Mouse (Mus musculus) forebrain, embryonic 11.5 days (tissue): ENCODE measurements around the gene Gm20388. TPM values are rescaled to one million over a fixed set of nuclear protein-coding genes. Genes with fewer than 3 reads are reported as not detected.

ENCODE experiments used
- ATAC-seq: fragments of 200-750 bp; cut with Nextera tagmentation; replicated peaks from 2 replicates; pipeline ENCODE4 v1.8.0; 2017; ENCODE audit warnings: moderate TSS enrichment; ENCODE audit not compliant: low FRiP score
- DNase-seq: peaks from one replicate; pipeline ENCODE4 v3.0.0-alpha.2; 2017; ENCODE audit warnings: low spot score
- H3K27ac ChIP-seq: fragments of 300-500 bp; sonication (generic); 2 replicates; pipeline ENCODE4 v1.5.1; 2014; ENCODE audit warnings: low read depth, low read length
- H3K27me3 ChIP-seq: fragments of 300-500 bp; sonication (generic); 2 replicates; pipeline ENCODE4 v1.6.1; 2014; ENCODE audit warnings: mild to moderate bottlenecking, low read length, mixed read lengths; ENCODE audit not compliant: control insufficient read depth, insufficient read depth
- H3K36me3 ChIP-seq: fragments of 300-500 bp; sonication (generic); 2 replicates; pipeline ENCODE4 v1.6.1; 2014; ENCODE audit warnings: mild to moderate bottlenecking, low read length, moderate library complexity, mixed read lengths; ENCODE audit not compliant: control insufficient read depth, insufficient read depth
- H3K4me1 ChIP-seq: fragments of 300-500 bp; sonication (generic); replicated peaks from 2 replicates; pipeline ENCODE4 v1.6.1; 2014; ENCODE audit warnings: low read length, mixed read lengths; ENCODE audit not compliant: control insufficient read depth, insufficient read depth
- H3K4me2 ChIP-seq: fragments of 300-500 bp; sonication (generic); 2 replicates; pipeline ENCODE4 v1.6.1; 2014; ENCODE audit warnings: low read depth, mild to moderate bottlenecking, low read length, moderate library complexity, mixed read lengths; ENCODE audit not compliant: severe bottlenecking
- H3K4me3 ChIP-seq: fragments of 300-500 bp; sonication (generic); 2 replicates; pipeline ENCODE4 v1.5.1; 2014; ENCODE audit warnings: low read depth, low read length
- H3K9ac ChIP-seq: fragments of 300-500 bp; sonication (generic); 2 replicates; pipeline ENCODE4 v1.6.1; 2014; ENCODE audit warnings: low read length
- H3K9me3 ChIP-seq: fragments of 300-500 bp; sonication (generic); 2 replicates; pipeline ENCODE4 v1.6.1; 2016; ENCODE audit warnings: low read length, mixed read lengths; ENCODE audit not compliant: control insufficient read depth
- WGBS: fragments of 180-500 bp; shearing (Covaris S2); extraction: QIAGEN DNeasy Blood & Tissue Kit; methylation state at CpG from one replicate; pipeline ENCODE4 v1.1.7; 2014; 5-methylcytosine and 5-hydroxymethylcytosine counted together
- polyA plus RNA-seq: library from polyadenylated mRNA; unstranded; fragments of >200 nt; fragmentation: Nextera tagmentation; extraction: Ambion mirVana; gene quantifications from 2 replicates; pipeline ENCODE4 v1.2.1, GENCODE M21; 2014

Gene Gm20388
- polyA plus RNA-seq, 1 experiment from 2014 or later, result not detected

DNA sequence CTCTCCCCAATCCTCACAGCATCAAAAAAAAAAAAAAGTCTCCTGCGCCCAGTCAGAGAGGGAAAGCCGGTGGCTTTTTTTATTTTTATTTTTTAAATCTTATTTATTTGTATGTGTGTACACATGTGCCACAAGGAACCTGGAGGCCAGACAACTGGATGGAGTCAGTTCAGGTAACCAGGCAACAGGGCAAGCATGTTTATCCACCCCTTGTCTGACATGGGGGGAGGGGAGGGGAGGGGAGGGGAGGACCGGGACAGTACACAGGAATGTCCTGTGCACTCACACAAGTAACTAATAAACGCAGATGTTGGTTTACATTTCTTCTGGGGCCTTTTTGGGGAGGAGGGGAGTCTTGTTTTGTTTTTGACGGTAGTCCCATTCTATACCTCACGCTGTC lies 1653.1 kb downstream of the Gm20388 start:
- H3K4me3 ChIP-seq, result no peak overlapping the region
- no peak overlapping the region for H3K27ac ChIP-seq
- no peaks in the 10 kb centered on the region for H3K4me1 ChIP-seq
- no peak overlapping the region for H3K4me2 ChIP-seq
- H3K27me3 ChIP-seq, result no peaks in the 10 kb centered on the region
- WGBS, result 82% methylated on average over 6 of the region's 6 CpGs
- ATAC-seq, result no peak
- H3K36me3 ChIP-seq, result no peaks in the 10 kb centered on the region; the same call in 1 of the 2 replicates
- no peak for DNase-seq
- H3K9me3 ChIP-seq, result no peaks in the 10 kb centered on the region
- H3K9ac ChIP-seq, result no peak overlapping the region

DNA sequence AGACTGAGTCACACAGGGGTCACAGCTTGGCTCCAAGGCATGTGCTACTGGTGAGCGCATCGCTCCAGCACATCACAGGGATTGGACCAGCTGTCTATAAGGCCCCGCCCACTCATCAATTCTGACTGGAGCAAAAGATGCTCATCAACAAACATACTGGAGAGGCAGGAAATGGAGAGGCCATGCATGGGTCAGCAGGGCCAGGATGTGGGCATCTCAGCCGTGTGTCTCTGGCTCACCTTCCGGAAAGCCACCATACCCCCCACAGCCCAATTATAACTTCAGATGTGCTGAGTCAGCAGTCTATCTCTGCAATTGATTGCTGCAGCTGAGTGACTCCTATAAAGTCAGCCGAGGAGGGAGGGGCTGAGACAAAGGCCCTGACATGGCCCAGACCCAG lies 1657.7 kb downstream of the Gm20388 start:
- no peak for ATAC-seq
- H3K9me3 ChIP-seq, result no peaks in the 10 kb centered on the region
- no peak overlapping the region for H3K27ac ChIP-seq
- WGBS, result 91% methylated on average over 6 of the region's 6 CpGs
- H3K9ac ChIP-seq, result no peak overlapping the region
- H3K4me3 ChIP-seq, result no peak overlapping the region
- no peaks in the 10 kb centered on the region for H3K27me3 ChIP-seq
- no peak for DNase-seq
- no peaks in the 10 kb centered on the region for H3K4me1 ChIP-seq
- H3K36me3 ChIP-seq, result no peaks in the 10 kb centered on the region
- no peak overlapping the region for H3K4me2 ChIP-seq

DNA sequence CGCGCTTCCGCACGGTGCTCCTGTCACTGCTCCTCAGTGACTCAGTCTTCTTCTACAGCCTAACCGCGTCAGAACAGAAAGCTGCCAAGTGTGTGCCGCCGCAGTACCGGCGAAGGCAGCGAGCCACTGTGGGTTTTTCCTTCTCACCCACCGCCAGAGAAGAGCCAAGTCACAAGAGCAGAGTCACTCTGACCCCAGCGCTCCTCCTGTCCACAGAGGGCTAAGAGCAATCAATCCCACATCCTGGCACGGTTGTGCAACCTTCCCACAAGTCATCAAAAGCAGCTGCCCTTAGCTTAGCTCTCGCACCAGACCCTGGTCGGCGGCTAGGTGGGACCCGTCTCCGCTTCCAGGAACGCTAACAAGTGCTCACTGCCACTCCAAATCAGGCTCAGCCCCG lies 1659.7 kb downstream of the Gm20388 start:
- ATAC-seq (no peak), DNase-seq (no peak)
- H3K36me3 ChIP-seq, result no peaks in the 10 kb centered on the region

GRCm38 (mm10) chr8:121570801-121571200 lies 1660.2 kb downstream of the Gm20388 start:
- H3K4me1 ChIP-seq, result no peaks in the 10 kb centered on the region
- H3K4me3 ChIP-seq, result no peak overlapping the region
- no peak overlapping the region for H3K9ac ChIP-seq
- H3K9me3 ChIP-seq, result no peaks in the 10 kb centered on the region
- no peaks in the 10 kb centered on the region for H3K27me3 ChIP-seq
- 91% methylated on average over 17 of the region's 17 CpGs for WGBS
- no peak overlapping the region for H3K4me2 ChIP-seq
- no peaks in the 10 kb centered on the region for H3K36me3 ChIP-seq
- no peak overlapping the region for H3K27ac ChIP-seq
- no peak for DNase-seq
- no peak for ATAC-seq

More for the DNA sequence above, 1659.7 kb downstream of the Gm20388 start:
- WGBS, result 91% methylated on average over 21 of the region's 21 CpGs
- H3K9me3 ChIP-seq, result no peaks in the 10 kb centered on the region
- H3K4me2 ChIP-seq, result no peak overlapping the region
- H3K9ac ChIP-seq, result no peak overlapping the region
- no peaks in the 10 kb centered on the region for H3K4me1 ChIP-seq
- no peak overlapping the region for H3K4me3 ChIP-seq
- no peaks in the 10 kb centered on the region for H3K27me3 ChIP-seq
- no peak overlapping the region for H3K27ac ChIP-seq

DNA sequence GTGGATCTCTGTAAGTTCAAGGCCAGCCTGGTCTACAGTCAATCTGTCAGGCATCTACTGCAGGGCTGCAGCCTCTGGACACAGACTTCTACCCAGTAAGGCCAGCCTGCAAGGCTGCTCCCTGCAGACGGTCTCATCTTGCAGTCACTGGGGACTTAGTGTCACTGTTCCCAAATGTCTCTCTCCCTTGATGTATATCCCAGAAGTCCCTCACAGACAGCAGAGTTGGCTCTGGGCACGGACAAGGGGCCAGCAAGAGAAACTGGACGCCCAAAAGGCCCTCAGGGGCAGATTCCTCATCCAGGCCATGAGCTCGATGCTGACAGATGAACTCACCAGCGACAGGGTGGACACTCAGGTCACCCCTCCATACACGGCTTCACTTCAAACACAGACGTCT lies 1661.5 kb downstream of the Gm20388 start:
- ATAC-seq, result no peak
- Histone ChIP-seq H3K9me3 (no peaks in the 10 kb centered on the region), H3K27me3 (no peaks in the 10 kb centered on the region), H3K4me3 (no peak overlapping the region), H3K36me3 (no peaks in the 10 kb centered on the region), H3K4me2 (no peak overlapping the region), H3K27ac (no peak overlapping the region), H3K9ac (no peak overlapping the region), H3K4me1 (peaks cover 4% of the 10 kb centered on the region)
- WGBS, result 81% methylated on average over 7 of the region's 7 CpGs
- no peak for DNase-seq

- Histone ChIP-seq H3K9ac (no peak overlapping the region), H3K4me3 (no peak overlapping the region)
- no peak for DNase-seq
Observed at GRCm38 (mm10) chr8:121573275-121573674, 1662.6 kb downstream of the Gm20388 start.

GRCm38 (mm10) chr8:121575661-121576060 lies 1665.0 kb downstream of the Gm20388 start:
- 92% methylated on average over 3 of the region's 3 CpGs for WGBS
- no peak overlapping the region for H3K4me2 ChIP-seq
- H3K4me3 ChIP-seq, result no peak overlapping the region
- no peak overlapping the region for H3K27ac ChIP-seq
- no peak for ATAC-seq
- H3K27me3 ChIP-seq, result no peaks in the 10 kb centered on the region
- H3K36me3 ChIP-seq, result no peaks in the 10 kb centered on the region
- H3K9me3 ChIP-seq, result no peaks in the 10 kb centered on the region
- no peak for DNase-seq
- no peak overlapping the region for H3K9ac ChIP-seq
- H3K4me1 ChIP-seq, result peaks cover 10% of the 10 kb centered on the region

More at GRCm38 (mm10) chr8:121573275-121573674, 1662.6 kb downstream of the Gm20388 start:
- H3K27me3 ChIP-seq, result no peaks in the 10 kb centered on the region
- WGBS, result 62% methylated on average over 3 of the region's 3 CpGs
- H3K36me3 ChIP-seq, result no peaks in the 10 kb centered on the region
- H3K9me3 ChIP-seq, result no peaks in the 10 kb centered on the region
- H3K4me1 ChIP-seq, result peaks cover 10% of the 10 kb centered on the region
- ATAC-seq, result no peak
- H3K4me2 ChIP-seq, result no peak overlapping the region
- no peak overlapping the region for H3K27ac ChIP-seq

DNA sequence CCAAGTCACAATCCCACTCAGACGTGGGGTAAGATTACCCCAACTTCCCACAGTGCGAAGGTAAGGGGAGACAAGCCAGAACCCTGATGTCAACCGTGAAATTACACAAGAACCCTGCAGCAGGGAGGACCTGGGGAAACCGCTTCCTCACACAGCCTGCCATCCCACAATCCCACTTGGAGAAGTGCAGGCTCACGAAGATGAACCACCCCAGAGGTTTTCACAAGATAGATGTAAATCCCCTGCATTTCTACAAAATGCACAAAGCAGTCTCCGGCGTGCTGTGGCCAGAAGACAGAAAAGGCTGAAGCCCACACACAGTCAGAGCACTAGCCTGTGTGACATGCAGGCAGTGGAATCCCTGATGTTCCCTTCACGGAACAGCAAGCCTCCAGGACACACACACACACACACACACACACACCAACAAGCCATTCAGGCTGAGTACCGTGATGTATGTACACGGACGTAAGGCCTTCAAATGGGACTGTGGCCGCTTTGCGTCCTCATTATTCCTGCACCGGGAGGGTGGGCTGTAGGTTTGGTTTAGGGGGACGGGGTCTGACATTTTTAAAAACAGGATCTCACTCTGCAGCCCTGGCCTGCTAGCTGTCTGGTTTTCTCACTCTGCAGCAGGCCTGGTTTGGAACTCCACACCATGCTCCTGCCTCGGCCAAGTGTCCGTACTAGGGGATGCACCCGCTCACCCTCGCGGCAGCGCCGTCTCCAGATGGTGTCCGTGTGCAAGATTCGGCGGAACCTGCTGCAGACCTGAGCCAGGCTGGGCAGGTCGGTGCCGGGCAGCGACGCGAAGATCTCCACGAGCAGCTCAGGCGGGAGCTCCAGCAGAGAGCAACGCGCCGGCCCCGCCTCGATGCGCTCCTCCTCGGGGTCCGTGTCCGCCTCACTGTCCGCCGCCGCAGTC lies 1667.4 kb downstream of the Gm20388 start:
- H3K9ac ChIP-seq, result peak overlapping the region; percentile 84
- peak overlapping the region; percentile 87 for H3K4me3 ChIP-seq
- no peaks in the 10 kb centered on the region for H3K27me3 ChIP-seq
- ATAC-seq (peak; percentile 65), DNase-seq (no peak)
- H3K36me3 ChIP-seq, result no peaks in the 10 kb centered on the region
- no peaks in the 10 kb centered on the region for H3K9me3 ChIP-seq
- peaks cover 10% of the 10 kb centered on the region for H3K4me1 ChIP-seq
- H3K4me2 ChIP-seq, result peak overlapping the region; percentile 80
- 2% methylated on average over 44 of the region's 44 CpGs for WGBS
- H3K27ac ChIP-seq, result 0 out of 2 replicates have a peak overlapping the region, but pooled peaks have one; percentile 31
